Mouse (Mus musculus): ENCODE measurements around the gene Sppl2b.

DNA sequence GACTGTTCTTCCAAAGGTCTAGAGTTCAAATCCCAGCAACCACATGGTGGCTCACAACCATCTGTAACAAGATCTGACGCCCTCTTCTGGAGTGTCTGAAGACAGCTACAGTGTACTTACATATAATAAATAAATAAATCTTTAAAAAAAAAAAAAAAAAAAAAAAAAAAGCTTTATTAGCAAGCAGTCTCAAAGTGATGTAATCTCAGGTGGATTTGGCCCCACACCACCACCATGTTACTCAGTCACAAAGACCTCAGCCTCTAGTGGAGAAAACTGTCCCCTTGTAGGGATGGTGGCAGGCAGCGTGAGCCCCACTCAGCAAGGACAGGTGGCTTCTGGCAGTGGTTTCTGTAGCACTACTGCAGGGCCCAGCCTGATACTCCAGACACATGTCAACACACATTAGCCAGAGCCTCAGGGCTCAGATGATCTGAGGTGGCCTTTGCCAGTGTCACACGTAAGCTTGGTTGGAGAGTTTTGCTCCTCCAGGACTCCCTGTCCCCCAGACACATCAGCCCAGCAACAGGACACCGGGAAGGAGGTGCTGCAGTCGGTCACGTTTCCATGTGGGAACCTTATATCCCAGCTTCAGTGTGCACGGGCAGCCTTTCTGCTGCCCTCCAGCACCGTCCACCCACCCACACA, 58.4 kb downstream of the Sppl2b start:
- TF ChIP-seq CTCF (conservative IDR thresholded peaks at IDR 0.05; ENCODE audit: low read length) (no peak), NANOG (IDR thresholded peaks at IDR 0.05; ENCODE audit: borderline replicate concordance, low read length) (no peak), POU5F1 (IDR thresholded peaks at IDR 0.05; ENCODE audit: borderline replicate concordance, low read length) (no peak)

Data from E14TG2a.4 (cell line).